19 mouse cellular contexts compared by ENCODE assay signal in the genomic region with DNA sequence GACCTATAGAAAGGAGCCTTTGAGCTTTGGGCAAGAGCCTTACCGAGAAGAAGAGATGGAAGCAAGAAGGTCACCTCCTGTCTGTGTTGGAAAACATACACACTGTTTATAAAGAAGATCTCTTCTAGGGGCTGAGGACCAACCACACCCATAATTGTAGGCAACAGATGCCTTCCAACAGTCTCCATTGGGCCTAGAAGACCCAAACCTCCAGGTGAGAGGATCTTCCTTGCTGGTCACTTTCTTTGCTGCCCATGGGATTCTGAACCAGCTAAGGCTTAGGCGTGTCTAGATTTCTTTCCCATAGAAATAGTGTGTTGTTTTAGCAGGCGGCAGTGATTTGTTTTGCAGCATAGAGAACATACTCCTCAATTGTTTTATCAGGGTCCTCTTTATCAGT. TPM values are rescaled to one million over a fixed set of nuclear protein-coding genes. Genes with fewer than 3 reads are reported as not detected.
DNase-seq lines count a peak whose midpoint lies in the region; ATAC-seq and TF ChIP-seq lines count a peak whose summit lies in the region.
"Had no signal": no experiment of that assay in that cellular context is flagged by ENCODE, and none has a peak within 500 bp of the region (broad histone marks: within the 10 kb centered on the region; RNA-seq: fewer than 3 reads in every experiment).

No protein-coding gene starts in this region.

- no peak overlapping the region for H3K27ac ChIP-seq in heart, adult 2 months
- no peak overlapping the region for H3K27ac ChIP-seq in midbrain, embryonic 11.5 days (ENCODE audit: low read depth, low read length)
- no peak overlapping the region for H3K27ac ChIP-seq in midbrain, embryonic 16.5 days (ENCODE audit: low read length)

- intact Hi-C loops in heart, adult 2 months (cut with DNase I): no loop called here

- H3K4me2 ChIP-seq in midbrain, embryonic 11.5 days: no peak overlapping the region
- H3K4me2 ChIP-seq in midbrain, embryonic 16.5 days (ENCODE audit: low read length): no peak overlapping the region

- H3K4me1 ChIP-seq in heart, adult 2 months (ENCODE audit: control insufficient read depth, insufficient read depth, low read length): no peaks in the 10 kb centered on the region
- H3K4me1 ChIP-seq in midbrain, embryonic 11.5 days (ENCODE audit: control insufficient read depth, insufficient read depth, low read length): no peaks in the 10 kb centered on the region
- 0 out of 2 replicates have a peak, but pooled peaks cover 4% of the 10 kb centered on the region for H3K4me1 ChIP-seq in midbrain, embryonic 16.5 days (ENCODE audit: control insufficient read depth, insufficient read depth, low read length)

- TF ChIP-seq POLR2A in heart, adult 2 months (IDR thresholded peaks at IDR 0.05; ENCODE audit: insufficient read depth, low read depth, low read length): no peak

- WGBS in heart, adult 2 months: 76% methylated on average over 3 of the region's 3 CpGs
- WGBS in midbrain, embryonic 11.5 days: 88% methylated on average over 3 of the region's 3 CpGs
- WGBS in midbrain, embryonic 16.5 days: 88% methylated on average over 3 of the region's 3 CpGs

- TF ChIP-seq EP300 in heart, adult 2 months (IDR thresholded peaks at IDR 0.05; ENCODE audit: insufficient read depth, low read depth, low read length): no peak

- peak; percentile 75 for DNase-seq in heart, adult 11 months
- no peak for DNase-seq in heart, adult 2 months
- peak; percentile 75 for DNase-seq in midbrain, embryonic 11.5 days (ENCODE audit: low spot score, missing footprints)
- DNase-seq: adrenal gland, adult 2 months; adrenal gland, adult 8-10 months; adrenal gland, postnatal 10 days; adrenal gland, postnatal 14 days; adrenal gland, postnatal 25 days; adrenal gland, postnatal 36 days; B cell, adult 2 months; cerebellum, adult 11 months; cerebellum, adult 11-12 months; cerebellum, adult 18-20 months had no signal

- ATAC-seq in midbrain, embryonic 11.5 days (ENCODE audit: low FRiP score): no peak
- no peak for ATAC-seq in midbrain, embryonic 16.5 days
- ATAC-seq: activated CD4-positive, CD25-positive, alpha-beta regulatory T cell, adult 4 months; CD4-positive, CD25-positive, alpha-beta regulatory T cell, adult 4 months; Patski had no signal

- H3K9me3 ChIP-seq in midbrain, embryonic 11.5 days (ENCODE audit: control insufficient read depth, low read length): no peaks in the 10 kb centered on the region
- no peaks in the 10 kb centered on the region for H3K9me3 ChIP-seq in midbrain, embryonic 16.5 days (replicated peaks; ENCODE audit: control insufficient read depth, low read length, poor library complexity, severe bottlenecking)
- H3K9me3 ChIP-seq: G1E had no signal

- TF ChIP-seq CTCF in heart, adult 2 months (IDR thresholded peaks at IDR 0.05): no peak

- no peaks in the 10 kb centered on the region for H3K79me2 ChIP-seq in heart, adult 2 months (replicated peaks; ENCODE audit: control insufficient read depth, insufficient read depth, low read length)

- no peaks in the 10 kb centered on the region for H3K36me3 ChIP-seq in heart, adult 2 months (ENCODE audit: control insufficient read depth, insufficient read depth, low read length)
- no peaks in the 10 kb centered on the region for H3K36me3 ChIP-seq in midbrain, embryonic 11.5 days (ENCODE audit: control insufficient read depth, insufficient read depth, low read length)
- no peaks in the 10 kb centered on the region for H3K36me3 ChIP-seq in midbrain, embryonic 16.5 days (ENCODE audit: control insufficient read depth, insufficient read depth, low read length)
- H3K36me3 ChIP-seq: G1E had no signal

- no peak overlapping the region for H3K9ac ChIP-seq in heart, adult 2 months (ENCODE audit: low read depth, low read length)
- H3K9ac ChIP-seq in midbrain, embryonic 11.5 days (ENCODE audit: low read length): no peak overlapping the region
- no peak overlapping the region for H3K9ac ChIP-seq in midbrain, embryonic 16.5 days (ENCODE audit: low read depth, low read length)

- H3K27me3 ChIP-seq in heart, adult 2 months (ENCODE audit: control insufficient read depth, insufficient read depth, low read length): no peaks in the 10 kb centered on the region
- no peaks in the 10 kb centered on the region for H3K27me3 ChIP-seq in midbrain, embryonic 11.5 days (ENCODE audit: control insufficient read depth, insufficient read depth, low read length)
- H3K27me3 ChIP-seq in midbrain, embryonic 16.5 days (ENCODE audit: control insufficient read depth, insufficient read depth, low read depth, low read length): no peaks in the 10 kb centered on the region
- H3K27me3 ChIP-seq: CH12.LX, Patski had no signal

- no peak overlapping the region for H3K4me3 ChIP-seq in heart, adult 2 months
- no peak overlapping the region for H3K4me3 ChIP-seq in midbrain, embryonic 11.5 days (ENCODE audit: low read depth, low read length)
- H3K4me3 ChIP-seq in midbrain, embryonic 16.5 days (ENCODE audit: low read depth, low read length): no peak overlapping the region

RNA-seq across cellular contexts. Expression of a gene that starts 47.9 kb away (rescaled TPM):
- 10 to 100 TPM; 21.5 to 21.8 TPM for total RNA-seq in heart, adult 2 months (2021)
- 6.7 and 13.5 TPM in 2 replicates for polyA plus RNA-seq in heart, adult 2 months (2012; rRNA removed)
- 72.9 and 76.9 TPM in 2 replicates for polyA plus RNA-seq in midbrain, embryonic 11.5 days (2014; fragmentation: Nextera tagmentation; extraction: Ambion mirVana)
- polyA plus RNA-seq in midbrain, embryonic 16.5 days (2015; fragmentation: Nextera tagmentation; extraction: Ambion mirVana): 32.3 and 32.5 TPM in 2 replicates

Comparison
In these comparisons a context has a peak if more than half of its experiments do, and no peak if none do; other contexts are left out.
1. DNase-seq: peak in heart, adult 11 months (single experiment) and midbrain, embryonic 11.5 days (single experiment); none in heart, adult 2 months (0 of 2).